Mouse (Mus musculus): ENCODE measurements around the gene Pld2.

GRCm38 (mm10) chr11:70525184-70525678, 14.6 kb upstream of the Pld2 start, which contains the start of gene Psmb6:
- TF ChIP-seq CTCF (IDR thresholded peaks at IDR 0.05; ENCODE audit: insufficient read depth, low read depth, low read length) (no peak), POLR2A (IDR thresholded peaks at IDR 0.05; ENCODE audit: insufficient read depth, low read depth, low read length) (peak; percentile 88)
